Mouse (Mus musculus): ENCODE measurements around the gene Smpd3.
"Not testable (repeated sequence)": the region's sequence is repeated elsewhere in the genome, so short reads cannot be mapped to it uniquely, and the experiment has no call there.

The Smpd3 gene

GRCm38 (mm10) chr8:106321434-106321833 lies 16.4 kb downstream of the Smpd3 start:
- no peak for DNase-seq

- DNase-seq: peak; percentile 47 to 76
Measured at GRCm38 (mm10) chr8:106320002-106320401, 17.8 kb downstream of the Smpd3 start.

GRCm38 (mm10) chr8:106317091-106317490 lies 20.7 kb downstream of the Smpd3 start:
- DNase-seq: peak in 1 of 2 experiments; percentile 20

GRCm38 (mm10) chr8:106316506-106316905 lies 21.3 kb downstream of the Smpd3 start:
- DNase-seq: no peak

DNA sequence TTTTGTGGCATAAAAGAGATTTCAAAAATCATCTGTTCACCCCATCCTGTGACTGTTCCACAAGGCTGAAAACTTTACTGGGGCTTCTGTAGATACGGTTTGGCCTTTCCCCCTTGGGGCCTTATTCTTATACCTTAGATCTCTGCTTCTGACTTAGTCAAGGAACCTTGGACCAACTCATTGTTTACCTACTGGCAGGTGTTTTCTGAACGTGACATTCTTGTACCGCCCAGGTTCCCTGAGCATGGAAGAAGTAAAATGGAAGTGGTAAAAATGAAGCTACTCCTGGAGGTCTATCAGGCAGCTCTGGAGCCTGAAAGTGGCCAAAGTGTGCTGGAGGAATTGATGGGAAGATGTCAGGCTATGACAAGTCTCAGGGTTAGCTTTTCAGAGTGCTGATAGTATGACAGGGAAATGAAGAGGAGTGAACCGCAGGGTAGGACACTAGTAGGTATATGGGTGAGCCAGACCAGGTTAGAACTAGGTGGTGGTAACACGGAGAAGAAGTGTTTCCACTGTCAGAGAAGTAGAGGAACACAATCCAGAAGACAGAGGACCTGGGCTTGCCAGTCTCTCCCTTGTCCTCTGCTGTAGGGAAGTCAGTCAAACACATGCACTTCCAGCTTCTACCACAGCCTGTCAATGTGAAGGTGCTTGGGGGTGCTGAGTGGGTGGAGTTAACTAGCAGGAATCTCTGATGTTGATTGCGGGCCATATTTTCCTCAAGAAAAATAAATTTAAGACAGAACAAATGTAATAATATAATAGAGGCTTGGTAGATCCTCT lies 22.2 kb downstream of the Smpd3 start:
- no peak for DNase-seq

DNA sequence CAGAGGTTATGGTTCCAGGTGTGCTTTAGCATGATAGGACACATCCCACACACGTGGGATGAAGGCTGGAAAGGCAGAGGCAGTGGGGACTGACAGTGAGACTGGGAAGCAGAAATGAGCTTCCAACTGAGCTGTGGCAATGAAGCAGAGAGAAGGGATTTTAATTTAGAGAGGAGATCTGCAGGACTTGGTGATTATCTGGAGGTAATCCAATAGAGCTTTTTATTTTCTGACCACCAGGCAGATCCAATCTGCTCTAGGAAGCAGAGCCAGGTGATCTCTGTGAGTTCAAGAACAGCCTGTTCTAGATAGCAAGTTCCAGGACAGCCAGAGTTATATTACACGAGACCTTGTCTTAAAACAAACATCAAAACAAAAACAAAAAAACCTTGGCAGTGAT lies 24.0 kb downstream of the Smpd3 start:
- peak in 1 of 2 experiments; percentile 60 for DNase-seq

- peak; percentile 55 to 63 for DNase-seq
Measured at GRCm38 (mm10) chr8:106313120-106313737, 24.6 kb downstream of the Smpd3 start.

GRCm38 (mm10) chr8:106311967-106312366 lies 25.8 kb downstream of the Smpd3 start:
- DNase-seq: no peak

DNA sequence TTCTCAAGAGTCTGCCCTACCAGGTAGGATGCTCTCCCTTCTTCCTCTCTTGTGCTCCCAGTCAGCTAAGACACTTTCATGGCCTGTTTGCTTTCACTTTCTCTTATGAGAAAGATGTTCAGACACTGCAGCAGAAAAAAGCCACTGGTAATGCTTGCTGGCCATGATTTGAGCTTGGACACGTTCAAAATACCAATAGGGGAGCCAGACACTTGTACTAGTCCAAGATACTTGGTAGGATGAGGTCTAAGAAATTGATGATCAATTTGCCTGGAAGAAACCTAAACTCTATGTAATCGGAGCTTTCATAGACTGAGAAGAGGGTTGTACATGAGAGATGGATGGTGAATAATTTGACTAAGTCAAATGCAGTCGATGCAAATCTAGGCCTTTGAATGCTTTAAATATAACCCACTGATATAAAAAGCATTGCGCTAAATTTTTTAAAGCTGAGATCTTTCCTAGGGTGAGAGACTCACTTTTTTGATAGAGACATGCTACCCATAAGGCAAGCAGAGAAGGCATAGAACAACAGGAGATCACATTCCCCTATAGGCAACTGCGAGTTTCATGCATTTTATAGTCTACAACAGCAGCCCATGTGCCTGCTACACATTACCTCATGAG lies 27.6 kb downstream of the Smpd3 start:
- no peak for DNase-seq

DNA sequence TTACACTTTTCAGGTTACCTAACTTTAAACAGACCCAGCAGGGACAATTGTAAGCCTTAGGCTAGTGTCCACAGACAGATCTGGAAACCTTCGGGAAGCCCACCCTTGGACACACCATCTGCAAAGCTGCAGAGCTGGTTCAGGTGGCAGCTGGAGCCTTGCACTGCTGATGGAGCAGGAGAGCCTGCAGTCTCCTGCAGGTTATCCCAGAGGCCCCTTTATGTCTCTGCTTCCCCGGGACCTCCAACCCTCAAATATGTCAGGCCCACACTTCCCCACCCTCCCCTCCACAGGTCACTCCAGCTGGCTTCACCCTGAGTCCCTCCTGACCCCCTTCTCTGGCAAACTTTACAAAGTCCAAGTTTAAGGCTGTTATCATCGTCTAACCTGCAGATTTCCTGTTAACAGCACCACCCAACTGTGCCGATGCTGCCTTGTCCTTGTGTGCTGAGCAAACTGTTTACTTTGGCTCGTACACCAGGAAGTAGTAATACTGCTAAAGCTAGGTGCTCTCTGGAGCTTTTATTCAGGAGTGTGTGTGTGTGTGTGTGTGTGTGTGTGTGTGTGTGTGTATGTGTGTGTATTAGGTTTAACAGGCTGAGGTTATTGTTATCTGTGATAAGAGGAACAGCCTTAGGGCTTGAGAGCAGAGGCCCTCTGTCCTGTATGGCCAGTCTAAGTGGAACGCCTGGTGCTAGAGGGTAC lies 29.6 kb downstream of the Smpd3 start:
- DNase-seq: not testable (repeated sequence)

DNA sequence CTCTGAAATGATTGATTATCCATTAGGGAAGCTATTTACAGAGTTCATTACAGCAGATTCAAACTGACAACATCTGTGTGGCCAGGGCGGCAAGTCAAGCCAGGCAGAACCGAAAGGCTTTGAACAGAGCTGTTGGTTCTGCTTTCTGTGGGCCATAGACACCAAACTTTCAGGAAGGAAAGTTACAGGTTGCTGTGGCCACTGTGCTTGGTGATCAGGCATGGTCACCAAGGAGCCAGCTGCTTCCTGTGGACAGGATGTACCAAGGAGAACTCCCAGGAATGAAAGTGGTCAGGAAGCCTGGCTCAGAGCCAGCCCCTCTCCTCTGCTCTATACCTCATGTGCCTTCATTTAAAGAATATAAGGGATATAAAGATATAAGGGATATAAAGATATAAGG lies 30.2 kb downstream of the Smpd3 start:
- no peak for DNase-seq

DNA sequence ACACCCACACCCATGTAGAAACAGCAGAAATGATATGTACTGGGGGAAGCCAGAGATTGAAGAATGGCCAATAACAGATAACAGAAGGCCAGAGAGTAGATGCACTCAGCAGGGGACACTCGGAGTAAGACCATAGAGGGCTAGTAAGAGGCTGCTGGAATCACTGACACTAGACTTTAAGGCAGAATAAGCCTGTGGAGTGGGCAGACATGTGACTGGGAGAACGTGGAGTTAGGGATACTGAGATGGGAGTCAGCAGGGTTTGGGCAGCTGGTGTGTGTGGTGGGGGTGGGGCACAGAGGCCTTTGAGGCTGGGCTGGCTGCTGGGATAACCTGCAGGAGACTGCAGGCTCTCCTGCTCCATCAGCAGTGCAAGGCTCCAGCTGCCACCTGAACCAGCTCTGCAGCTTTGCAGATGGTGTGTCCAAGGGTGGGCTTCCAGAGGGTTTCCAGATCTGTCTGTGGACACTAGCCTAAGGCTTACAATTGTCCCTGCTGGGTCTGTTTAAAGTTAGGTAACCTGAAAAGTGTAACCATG lies 31.0 kb downstream of the Smpd3 start:
- peak in 1 of 2 experiments; percentile 46 for DNase-seq

DNA sequence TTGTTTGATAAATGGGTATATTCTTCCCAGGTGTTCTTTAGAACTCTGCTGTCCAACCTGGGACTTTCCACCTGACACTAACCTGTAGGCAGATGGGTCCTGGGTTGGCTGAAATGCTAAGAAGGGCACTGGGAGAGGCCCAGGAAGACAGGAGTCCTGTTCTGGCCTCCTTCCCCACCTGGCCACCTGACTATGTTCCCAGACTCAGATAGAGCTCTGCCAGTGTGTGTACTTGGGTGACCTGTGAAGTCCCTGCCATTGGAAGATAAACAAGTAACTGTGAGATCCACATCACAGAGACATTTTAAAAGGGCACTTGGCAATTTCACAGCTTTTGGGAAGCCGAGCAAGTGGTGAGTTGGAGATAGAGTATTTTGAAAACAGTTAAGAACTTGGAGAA lies 31.7 kb downstream of the Smpd3 start:
- no peak for DNase-seq

DNA sequence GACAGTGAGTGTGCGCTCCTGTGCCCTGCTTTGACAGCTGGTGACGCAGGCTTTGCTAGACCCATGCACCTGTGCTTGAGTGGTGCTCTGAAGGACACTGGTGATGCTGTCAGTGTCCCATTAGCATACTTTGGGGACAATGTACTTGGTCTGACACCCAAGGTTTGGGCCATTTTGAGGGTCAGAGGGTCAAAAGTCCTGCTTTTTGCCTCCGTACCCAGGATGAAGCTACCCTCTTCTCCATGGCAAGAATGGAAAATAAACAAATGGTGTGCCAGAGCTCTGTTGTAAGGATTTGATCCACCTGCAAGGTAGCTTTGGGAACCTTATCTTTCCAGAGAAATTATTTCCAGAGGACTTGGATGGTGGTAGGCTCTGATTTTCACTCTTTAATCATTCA lies 32.5 kb downstream of the Smpd3 start:
- DNase-seq: no peak

- DNase-seq: no peak
Measured at GRCm38 (mm10) chr8:106304321-106304720, 33.5 kb downstream of the Smpd3 start.

DNA sequence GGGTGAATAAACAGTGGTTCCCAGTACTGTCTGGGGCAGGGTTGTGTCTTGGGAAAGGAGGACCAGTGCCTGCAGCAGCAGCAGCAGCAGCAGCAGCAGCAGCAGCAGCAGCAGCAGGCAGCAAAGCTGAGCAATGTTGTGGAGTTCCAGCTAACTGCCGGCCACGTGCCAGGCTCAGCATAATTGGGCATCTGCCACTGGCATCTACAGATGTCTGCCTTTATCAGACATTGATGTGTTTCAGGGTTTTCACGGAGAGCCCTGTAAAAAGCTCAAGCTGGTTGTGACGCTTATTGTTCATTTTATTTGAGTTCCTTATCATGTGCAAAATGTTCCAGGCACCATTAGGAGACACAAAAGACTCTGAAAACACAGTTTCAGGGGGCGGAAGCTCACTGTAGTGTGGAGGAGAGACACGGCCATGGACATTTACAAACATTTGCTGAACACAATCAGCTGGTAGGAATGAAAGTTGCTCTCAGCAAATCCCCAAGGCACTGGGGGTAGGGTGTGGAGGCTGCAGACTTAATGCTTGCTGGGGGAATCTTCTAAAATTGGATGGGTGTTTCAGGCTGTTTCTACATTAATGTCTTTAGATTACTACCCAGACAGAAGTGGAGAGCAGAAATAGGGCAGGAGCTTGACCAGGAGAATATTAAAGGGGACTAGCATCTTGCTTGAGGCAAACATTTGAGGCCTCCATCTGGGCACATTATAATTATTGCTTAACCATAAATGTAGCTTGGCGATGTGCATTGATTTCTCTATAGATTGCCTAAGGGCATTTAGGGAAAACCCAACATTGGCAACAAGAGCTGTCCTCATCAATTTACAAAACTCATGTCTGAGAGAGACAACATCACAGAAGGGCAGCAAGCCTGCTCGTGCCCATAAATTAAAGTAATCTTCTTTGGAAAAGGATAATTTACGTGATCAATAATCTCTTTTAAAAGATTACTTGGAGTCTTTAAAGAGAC lies 36.8 kb downstream of the Smpd3 start:
- peak; percentile 45 to 65 for DNase-seq

GRCm38 (mm10) chr8:106299686-106300085 lies 38.1 kb downstream of the Smpd3 start:
- no peak for DNase-seq

DNA sequence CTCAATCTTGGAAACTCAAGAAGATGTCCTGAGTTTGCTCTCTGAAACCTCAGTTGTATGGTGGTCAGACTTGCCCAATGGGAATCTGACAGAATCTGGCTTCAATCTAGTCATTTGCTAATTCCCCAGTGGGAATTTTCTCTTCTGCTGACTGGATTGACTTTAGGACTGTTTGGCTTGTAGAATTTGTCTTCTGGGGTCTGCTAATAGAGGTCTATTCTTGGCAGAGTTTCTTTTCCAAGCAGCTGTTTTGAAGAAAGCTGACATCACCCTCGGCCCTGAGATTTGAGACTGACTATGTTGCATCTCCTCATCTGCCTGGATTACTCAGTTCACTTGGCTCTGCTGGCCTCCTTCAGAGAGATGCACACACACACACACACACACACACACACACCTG lies 38.9 kb downstream of the Smpd3 start:
- DNase-seq: no peak

DNA sequence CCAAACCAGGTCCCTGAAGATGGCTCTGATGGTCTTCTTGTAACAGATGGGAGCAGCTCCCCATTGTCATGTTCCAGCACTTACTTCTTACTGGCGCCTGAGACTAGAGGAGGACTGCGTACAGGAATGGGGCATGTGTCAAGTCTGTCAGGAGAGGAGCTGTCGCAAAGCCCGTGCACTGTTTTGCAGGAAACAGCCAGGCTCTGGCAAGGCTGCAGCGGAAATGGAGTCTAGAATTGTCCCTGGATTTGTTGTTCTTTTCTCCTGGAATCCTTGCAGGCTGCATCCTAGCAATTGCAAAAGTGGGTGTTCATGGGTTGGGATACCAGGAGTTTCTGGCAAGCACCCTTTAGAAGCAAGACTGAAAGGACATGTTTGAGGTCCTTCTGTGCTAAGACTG lies 39.5 kb downstream of the Smpd3 start:
- peak in 1 of 2 experiments; percentile 33 for DNase-seq

GRCm38 (mm10) chr8:106292484-106293396 lies 45.0 kb downstream of the Smpd3 start:
- DNase-seq: no peak

DNA sequence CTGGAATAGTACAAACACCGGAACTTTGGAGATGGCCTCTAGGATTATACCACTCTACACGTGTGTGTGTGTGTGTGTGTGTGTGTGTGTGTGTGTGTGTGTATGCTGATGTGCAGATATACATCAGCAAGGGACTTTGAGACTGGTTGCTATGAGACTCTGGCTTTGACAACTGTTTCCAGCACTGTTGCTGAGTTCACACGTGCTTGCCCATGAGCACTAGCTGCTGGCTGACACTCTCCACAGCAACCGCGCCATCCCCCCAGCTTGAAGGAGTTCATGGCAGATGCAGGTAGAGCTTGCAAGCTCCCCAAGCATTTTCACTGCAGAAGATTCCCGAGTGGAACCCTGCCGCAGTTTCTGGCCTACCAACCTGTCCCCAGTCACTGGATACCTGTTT lies 48.3 kb downstream of the Smpd3 start:
- no peak for DNase-seq

Data from cerebellum, postnatal 14 days (tissue).